Comparison of ENCODE assay signal across 16 mouse cellular contexts in genomic region chr17:83998341-83998740, GRCm38 (mm10).
DNase-seq lines count a peak whose midpoint lies in the region; ATAC-seq and TF ChIP-seq lines count a peak whose summit lies in the region.
"Had no signal": no experiment of that assay in that cellular context is flagged by ENCODE, and none has a peak within 500 bp of the region (broad histone marks: within the 10 kb centered on the region; RNA-seq: fewer than 3 reads in every experiment).

No protein-coding gene starts in this region.

- no peak overlapping the region for H3K9ac ChIP-seq in heart, adult 2 months (ENCODE audit: low read depth, low read length)
- H3K9ac ChIP-seq in liver, embryonic 12.5 days: no peak overlapping the region
- H3K9ac ChIP-seq in liver, postnatal 0 days (replicated peaks): no peak overlapping the region
- H3K9ac ChIP-seq in liver, embryonic 16.5 days (ENCODE audit: low read depth, low read length): no peak overlapping the region
- H3K9ac ChIP-seq: embryonic facial prominence, embryonic 15.5 days; limb, embryonic 12.5 days; liver, embryonic 15.5 days; neural tube, embryonic 13.5 days had no signal

- no peaks in the 10 kb centered on the region for H3K9me3 ChIP-seq in heart, embryonic 10.5 days
- H3K9me3 ChIP-seq in liver, embryonic 12.5 days (replicated peaks): no peaks in the 10 kb centered on the region
- H3K9me3 ChIP-seq in liver, postnatal 0 days (ENCODE audit: low read length): no peaks in the 10 kb centered on the region
- no peaks in the 10 kb centered on the region for H3K9me3 ChIP-seq in liver, embryonic 16.5 days (replicated peaks; ENCODE audit: control insufficient read depth, low read length)
- H3K9me3 ChIP-seq: embryonic facial prominence, embryonic 15.5 days; G1E; limb, embryonic 12.5 days; liver, embryonic 15.5 days; neural tube, embryonic 13.5 days had no signal

- no peak for ATAC-seq in liver, embryonic 12.5 days
- no peak for ATAC-seq in liver, postnatal 0 days
- 0 out of 2 replicates have a peak, but pooled peaks have one; percentile 4 for ATAC-seq in granulocyte monocyte progenitor cell, adult 5-6 weeks (replicated peaks; ENCODE audit: poor library complexity, severe bottlenecking)
- ATAC-seq in liver, embryonic 16.5 days (ENCODE audit: low read depth): no peak
- ATAC-seq: hindbrain, postnatal 0 days had no signal

- no peak overlapping the region for H3K4me3 ChIP-seq in heart, embryonic 10.5 days
- no peak overlapping the region for H3K4me3 ChIP-seq in heart, adult 2 months
- H3K4me3 ChIP-seq in liver, embryonic 12.5 days: no peak overlapping the region
- H3K4me3 ChIP-seq in liver, postnatal 0 days (ENCODE audit: low read depth, low read length): no peak overlapping the region
- no peak overlapping the region for H3K4me3 ChIP-seq in liver, embryonic 16.5 days (ENCODE audit: low read depth, low read length)
- H3K4me3 ChIP-seq: embryonic facial prominence, embryonic 15.5 days; gastrocnemius, adult 2 months; limb, embryonic 12.5 days; liver, embryonic 15.5 days; neural tube, embryonic 13.5 days had no signal

- no peak overlapping the region for H3K4me2 ChIP-seq in liver, embryonic 12.5 days
- H3K4me2 ChIP-seq in liver, postnatal 0 days (ENCODE audit: low read depth, low read length): no peak overlapping the region
- H3K4me2 ChIP-seq in liver, embryonic 16.5 days (ENCODE audit: low read depth, low read length): no peak overlapping the region
- H3K4me2 ChIP-seq: embryonic facial prominence, embryonic 15.5 days; limb, embryonic 12.5 days; neural tube, embryonic 13.5 days had no signal

- H3K4me1 ChIP-seq in heart, embryonic 10.5 days: peaks cover 19% of the 10 kb centered on the region; the same call in 1 of the 2 replicates
- H3K4me1 ChIP-seq in heart, adult 2 months (ENCODE audit: control insufficient read depth, insufficient read depth, low read length): peaks cover 2% of the 10 kb centered on the region
- H3K4me1 ChIP-seq in liver, embryonic 12.5 days: peaks cover 17% of the 10 kb centered on the region
- peaks cover 15% of the 10 kb centered on the region for H3K4me1 ChIP-seq in liver, postnatal 0 days (ENCODE audit: insufficient read depth)
- peaks cover 5% of the 10 kb centered on the region; the same call in 1 of the 2 replicates for H3K4me1 ChIP-seq in liver, embryonic 16.5 days (ENCODE audit: control insufficient read depth, low read depth, low read length)
- H3K4me1 ChIP-seq: neural tube, embryonic 13.5 days had no signal

- intact Hi-C loops in heart, adult 2 months (cut with DNase I): no loop called here

- 84% methylated on average over 7 of the region's 7 CpGs for WGBS in heart, embryonic 10.5 days
- 90% methylated on average over 7 of the region's 7 CpGs for whole genome bisulfite sequencing in heart, adult 2 months
- WGBS in liver, embryonic 12.5 days (ENCODE audit: insufficient replicate concordance): 74% methylated on average over 7 of the region's 7 CpGs
- 72% methylated on average over 7 of the region's 7 CpGs for WGBS in liver, postnatal 0 days (ENCODE audit: insufficient replicate concordance)
- 68% methylated on average over 7 of the region's 7 CpGs for WGBS in liver, embryonic 16.5 days (ENCODE audit: insufficient replicate concordance)

- no peak for TF ChIP-seq CTCF in heart, adult 2 months (IDR thresholded peaks at IDR 0.05)
- TF ChIP-seq CTCF in liver, postnatal 0 days (IDR thresholded peaks at IDR 0.05; ENCODE audit: low read depth): no peak

- DNase-seq in heart, embryonic 10.5 days (ENCODE audit: low spot score): no peak
- DNase-seq in heart, adult 2 months: no peak
- DNase-seq in liver, postnatal 0 days: no peak
- DNase-seq in ovary, adult 18-20 months (ENCODE audit: low spot score): no peak
- no peak for DNase-seq in adrenal gland, postnatal 36 days
- DNase-seq: cerebellum, adult 11 months had no signal

- 0 out of 2 replicates have a peak overlapping the region, but pooled peaks have one; percentile 11 for H3K27ac ChIP-seq in heart, embryonic 10.5 days
- H3K27ac ChIP-seq in heart, adult 2 months: no peak overlapping the region
- H3K27ac ChIP-seq in liver, embryonic 12.5 days: 0 out of 2 replicates have a peak overlapping the region, but pooled peaks have one; percentile 37
- H3K27ac ChIP-seq in liver, postnatal 0 days (ENCODE audit: low read depth): no peak overlapping the region
- peak overlapping the region; percentile 23; the same call in 1 of the 2 replicates for H3K27ac ChIP-seq in liver, embryonic 16.5 days (ENCODE audit: low read length)
- H3K27ac ChIP-seq: embryonic facial prominence, embryonic 15.5 days; gastrocnemius, adult 2 months; hindbrain, postnatal 0 days; limb, embryonic 12.5 days; liver, embryonic 15.5 days; neural tube, embryonic 13.5 days had no signal

- no peak for TF ChIP-seq EP300 in heart, adult 2 months (IDR thresholded peaks at IDR 0.05; ENCODE audit: insufficient read depth, low read depth, low read length)
- TF ChIP-seq EP300 in liver, postnatal 0 days (IDR thresholded peaks at IDR 0.05; ENCODE audit: low read depth): no peak

- TF ChIP-seq POLR2A in heart, adult 2 months (IDR thresholded peaks at IDR 0.05; ENCODE audit: insufficient read depth, low read depth, low read length): no peak

- no peaks in the 10 kb centered on the region for H3K36me3 ChIP-seq in heart, embryonic 10.5 days
- no peaks in the 10 kb centered on the region for H3K36me3 ChIP-seq in heart, adult 2 months (ENCODE audit: control insufficient read depth, insufficient read depth, low read length)
- H3K36me3 ChIP-seq in liver, embryonic 12.5 days: no peaks in the 10 kb centered on the region
- no peaks in the 10 kb centered on the region for H3K36me3 ChIP-seq in liver, postnatal 0 days (replicated peaks; ENCODE audit: insufficient read depth, low read length)
- no peaks in the 10 kb centered on the region for H3K36me3 ChIP-seq in liver, embryonic 16.5 days (ENCODE audit: control insufficient read depth, insufficient read depth)
- H3K36me3 ChIP-seq: embryonic facial prominence, embryonic 15.5 days; G1E; limb, embryonic 12.5 days; liver, embryonic 15.5 days; neural tube, embryonic 13.5 days had no signal

- H3K27me3 ChIP-seq in heart, embryonic 10.5 days (ENCODE audit: insufficient read depth, poor library complexity, severe bottlenecking): peaks cover 27% of the 10 kb centered on the region; the same call in 1 of the 2 replicates
- H3K27me3 ChIP-seq in heart, adult 2 months (ENCODE audit: control insufficient read depth, insufficient read depth, low read length): no peaks in the 10 kb centered on the region
- H3K27me3 ChIP-seq in liver, embryonic 12.5 days (replicated peaks): 0 out of 2 replicates have a peak, but pooled peaks cover 5% of the 10 kb centered on the region
- H3K27me3 ChIP-seq in liver, postnatal 0 days (ENCODE audit: insufficient read depth, low read length): no peaks in the 10 kb centered on the region
- H3K27me3 ChIP-seq in liver, embryonic 16.5 days (ENCODE audit: control insufficient read depth, insufficient read depth, low read depth, low read length): no peaks in the 10 kb centered on the region
- H3K27me3 ChIP-seq: embryonic facial prominence, embryonic 15.5 days; limb, embryonic 12.5 days; liver, embryonic 15.5 days; neural tube, embryonic 13.5 days had no signal

- no peaks in the 10 kb centered on the region for H3K79me2 ChIP-seq in heart, adult 2 months (replicated peaks; ENCODE audit: control insufficient read depth, insufficient read depth, low read length)

Comparison
In these comparisons a context has a peak if more than half of its experiments do, and no peak if none do; other contexts are left out.
1. H3K27ac ChIP-seq: peak in heart, embryonic 10.5 days (single experiment), liver, embryonic 12.5 days (single experiment) and liver, embryonic 16.5 days (single experiment); none in heart, adult 2 months (single experiment) and liver, postnatal 0 days (single experiment).